Mouse (Mus musculus) thymus, adult 18-20 months (tissue): Measurements from ENCODE around the gene Slc12a7.
"Not testable (repeated sequence)": the region's sequence is repeated elsewhere in the genome, so short reads cannot be mapped to it uniquely, and the experiment has no call there.

Experiments
- DNase-seq, 2 experiments: peaks; one replicate each; pipeline ENCODE4 v3.0.0; 2022; ENCODE audit warnings: mixed read lengths in 2 of 2

The Slc12a7 gene

GRCm38 (mm10) chr13:73732742-73733700 is at the start of gene Slc12a7:
Gene Slc12a7, plus strand, starts transcription at chr13:73733094.
- DNase-seq = no peak

- no peak for DNase-seq
Observed at GRCm38 (mm10) chr13:73683682-73684081, 49.2 kb upstream of the Slc12a7 start.

- no peak for DNase-seq
Observed at GRCm38 (mm10) chr13:73684412-73684811, 48.5 kb upstream of the Slc12a7 start.

GRCm38 (mm10) chr13:73685502-73685901 is 47.4 kb upstream of the Slc12a7 start:
- DNase-seq = no peak

GRCm38 (mm10) chr13:73687601-73688000 is 45.3 kb upstream of the Slc12a7 start:
- no peak for DNase-seq

- DNase-seq = peak; percentile 66 to 82
Observed at GRCm38 (mm10) chr13:73688934-73689333, 44.0 kb upstream of the Slc12a7 start.

GRCm38 (mm10) chr13:73692249-73692868 is 40.5 kb upstream of the Slc12a7 start:
- DNase-seq = peak; percentile 75 to 85

GRCm38 (mm10) chr13:73693333-73693732 is 39.6 kb upstream of the Slc12a7 start:
- DNase-seq = no peak

GRCm38 (mm10) chr13:73694972-73695371 is 37.9 kb upstream of the Slc12a7 start:
- no peak for DNase-seq

GRCm38 (mm10) chr13:73696529-73696928 is 36.4 kb upstream of the Slc12a7 start:
- no peak for DNase-seq

- no peak for DNase-seq
Observed at GRCm38 (mm10) chr13:73699714-73700113, 33.2 kb upstream of the Slc12a7 start.

- DNase-seq = no peak
Observed at GRCm38 (mm10) chr13:73700554-73700953, 32.3 kb upstream of the Slc12a7 start.

- DNase-seq = no peak
Observed at GRCm38 (mm10) chr13:73701161-73701883, 31.6 kb upstream of the Slc12a7 start.

GRCm38 (mm10) chr13:73702776-73703175 is 30.1 kb upstream of the Slc12a7 start:
- DNase-seq = peak in 1 of 2 experiments; percentile 72

- not testable (repeated sequence) for DNase-seq
Observed at GRCm38 (mm10) chr13:73703486-73703885, 29.4 kb upstream of the Slc12a7 start.

- DNase-seq = no peak
Observed at GRCm38 (mm10) chr13:73704694-73705325, 28.1 kb upstream of the Slc12a7 start, which contains the start of gene Slc6a19. Gene Slc6a19, minus strand, starts transcription at chr13:73704865.

GRCm38 (mm10) chr13:73709491-73709890 is 23.4 kb upstream of the Slc12a7 start:
- no peak for DNase-seq

- DNase-seq = no peak
Observed at GRCm38 (mm10) chr13:73711221-73711620, 21.7 kb upstream of the Slc12a7 start.

GRCm38 (mm10) chr13:73711803-73712202 is 21.1 kb upstream of the Slc12a7 start:
- no peak for DNase-seq

- no peak for DNase-seq
Observed at GRCm38 (mm10) chr13:73712228-73712627, 20.7 kb upstream of the Slc12a7 start.

GRCm38 (mm10) chr13:73713204-73713603 is 19.7 kb upstream of the Slc12a7 start:
- DNase-seq = no peak

- DNase-seq = peak in 1 of 2 experiments; percentile 67
Observed at GRCm38 (mm10) chr13:73714020-73714419, 18.9 kb upstream of the Slc12a7 start.

GRCm38 (mm10) chr13:73718225-73718624 is 14.7 kb upstream of the Slc12a7 start:
- peak in 1 of 2 experiments; percentile 66 for DNase-seq
